Comparison of ENCODE assay signal across 8 mouse cellular contexts in the genomic region with DNA sequence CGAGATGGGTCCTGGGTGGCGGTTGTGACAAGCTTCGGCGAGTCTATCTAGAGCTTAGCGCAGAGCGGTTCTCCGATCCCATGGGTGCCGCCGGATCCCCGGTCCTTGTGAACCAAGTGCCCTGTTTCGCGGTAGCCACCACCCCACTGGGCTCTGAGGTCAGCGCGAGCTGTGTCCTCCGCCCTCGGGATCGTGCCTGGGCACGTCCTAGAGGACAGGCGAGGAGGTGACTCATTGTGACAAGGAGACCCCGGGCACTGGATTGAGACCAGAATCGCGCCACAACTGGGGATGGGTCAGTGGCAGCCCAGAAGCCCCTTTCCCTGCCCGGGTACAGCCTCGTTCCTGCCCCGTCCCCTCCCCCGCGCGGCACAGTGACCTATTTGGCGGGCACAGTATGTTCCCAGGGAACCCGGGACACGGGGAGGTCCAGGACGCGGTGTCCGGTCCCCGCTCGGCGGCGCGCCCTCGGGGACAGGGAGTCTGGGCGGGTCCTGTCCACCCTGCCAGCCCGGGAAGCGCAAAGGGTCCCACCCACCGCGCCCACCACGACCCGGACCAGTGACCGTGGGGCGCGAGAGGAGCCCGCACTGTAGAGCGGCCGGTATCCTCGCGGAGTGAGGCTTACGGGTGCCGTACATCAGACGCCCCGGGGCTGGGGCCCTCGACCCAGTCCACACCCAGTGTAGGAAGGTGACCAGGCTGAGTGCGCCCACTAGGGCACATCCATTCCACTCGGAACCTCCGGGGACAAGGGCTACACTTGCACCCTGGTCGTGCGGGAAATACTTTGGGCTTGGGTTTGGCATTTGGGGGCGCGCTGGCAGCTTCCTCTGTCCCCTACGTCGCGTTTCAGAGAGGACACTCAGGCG. TPM values are rescaled to one million over a fixed set of nuclear protein-coding genes. Genes with fewer than 3 reads are reported as not detected.
DNase-seq lines count a peak whose midpoint lies in the region; ATAC-seq lines count a peak whose summit lies in the region.

No protein-coding gene starts in this region.

- peak; percentile 36 for ATAC-seq in liver, embryonic 15.5 days (ENCODE audit: insufficient read depth)
- ATAC-seq in neural tube, embryonic 11.5 days (ENCODE audit: insufficient read depth, low FRiP score, low TSS enrichment), result peak; percentile 69

- H3K4me3 ChIP-seq in embryonic facial prominence, embryonic 10.5 days, result peak overlapping the region; percentile 60
- H3K4me3 ChIP-seq in liver, embryonic 15.5 days (replicated peaks), result peak overlapping the region; percentile 59
- H3K4me3 ChIP-seq in neural tube, embryonic 11.5 days (ENCODE audit: low read depth, low read length), result peak overlapping the region; percentile 39

- peaks cover 65% of the 10 kb centered on the region for H3K27me3 ChIP-seq in embryonic facial prominence, embryonic 10.5 days (replicated peaks; ENCODE audit: low read depth, poor library complexity, severe bottlenecking)
- H3K27me3 ChIP-seq in liver, embryonic 15.5 days, result peaks cover 53% of the 10 kb centered on the region
- peaks cover 16% of the 10 kb centered on the region for H3K27me3 ChIP-seq in neural tube, embryonic 11.5 days (ENCODE audit: control insufficient read depth, insufficient read depth, low read length)

- peak overlapping the region; percentile 39 for H3K9ac ChIP-seq in liver, embryonic 15.5 days
- peak overlapping the region; percentile 54 for H3K9ac ChIP-seq in neural tube, embryonic 11.5 days (ENCODE audit: low read length)

- H3K27ac ChIP-seq in embryonic facial prominence, embryonic 10.5 days (replicated peaks), result peak overlapping the region; percentile 65
- H3K27ac ChIP-seq in liver, embryonic 15.5 days (replicated peaks), result 0 out of 2 replicates have a peak overlapping the region, but pooled peaks have one; percentile 19
- no peak overlapping the region for H3K27ac ChIP-seq in neural tube, embryonic 11.5 days (ENCODE audit: low read depth, low read length)

- DNase-seq in 3T3-L1 (ENCODE audit: low read depth, low spot score), result peak; percentile 61
- DNase-seq in adrenal gland, adult 2 months, result peak; percentile 86
- DNase-seq in embryonic facial prominence, embryonic 10.5 days (ENCODE audit: low spot score), result peak; percentile 53
- peak; percentile 99 for DNase-seq in heart, adult 11 months
- DNase-seq in kidney, adult 11 months, result peak; percentile 54
- peak; percentile 31 for DNase-seq in neural tube, embryonic 11.5 days (ENCODE audit: low spot score)
- peak; percentile 80 for DNase-seq in testis, postnatal 10 days (ENCODE audit: low spot score)

- peaks cover 41% of the 10 kb centered on the region for H3K4me1 ChIP-seq in embryonic facial prominence, embryonic 10.5 days
- H3K4me1 ChIP-seq in liver, embryonic 15.5 days (replicated peaks), result peaks cover 27% of the 10 kb centered on the region
- peaks cover 14% of the 10 kb centered on the region for H3K4me1 ChIP-seq in neural tube, embryonic 11.5 days (ENCODE audit: control insufficient read depth, insufficient read depth, low read length)

- under 1% methylated on average over 71 of the region's 71 CpGs for WGBS in embryonic facial prominence, embryonic 10.5 days
- under 1% methylated on average over 70 of the region's 71 CpGs for WGBS in liver, embryonic 15.5 days (ENCODE audit: insufficient replicate concordance)
- WGBS in neural tube, embryonic 11.5 days, result under 1% methylated on average over 71 of the region's 71 CpGs

- H3K9me3 ChIP-seq in embryonic facial prominence, embryonic 10.5 days, result no peaks in the 10 kb centered on the region
- no peaks in the 10 kb centered on the region for H3K9me3 ChIP-seq in liver, embryonic 15.5 days (replicated peaks)
- no peaks in the 10 kb centered on the region for H3K9me3 ChIP-seq in neural tube, embryonic 11.5 days (ENCODE audit: control insufficient read depth, low read length)

- H3K36me3 ChIP-seq in embryonic facial prominence, embryonic 10.5 days (replicated peaks), result peaks cover 9% of the 10 kb centered on the region
- H3K36me3 ChIP-seq in liver, embryonic 15.5 days (replicated peaks), result no peaks in the 10 kb centered on the region
- no peaks in the 10 kb centered on the region for H3K36me3 ChIP-seq in neural tube, embryonic 11.5 days (ENCODE audit: control insufficient read depth, insufficient read depth, low read length)

- peak overlapping the region; percentile 83 for H3K4me2 ChIP-seq in liver, embryonic 15.5 days
- peak overlapping the region; percentile 72 for H3K4me2 ChIP-seq in neural tube, embryonic 11.5 days (ENCODE audit: low read depth)

RNA-seq across cellular contexts. Expression of gene Cdkn1a, which starts 3.8 kb away (rescaled TPM):
- 100 to 1,000 TPM in 1 of 2 experiments, 10 to 100 TPM in 1; 36.4 to 108 TPM for total RNA-seq in adrenal gland, adult 2 months (2021)
- polyA plus RNA-seq in adrenal gland, adult 2 months (2012; rRNA removed), result 32.2 and 33.7 TPM in 2 replicates
- polyA plus RNA-seq in embryonic facial prominence, embryonic 10.5 days (2016; fragmentation: Nextera tagmentation; extraction: Ambion mirVana), result 26.0 and 27.5 TPM in 2 replicates
- polyA plus RNA-seq in liver, embryonic 15.5 days (2015; fragmentation: Nextera tagmentation; extraction: Ambion mirVana), result 15.4 and 15.5 TPM in 2 replicates
- 35.0 and 45.3 TPM in 2 replicates for polyA plus RNA-seq in neural tube, embryonic 11.5 days (2014; fragmentation: Nextera tagmentation; extraction: Ambion mirVana)

RNA-seq across cellular contexts. Expression of gene Rab44, which starts 19.4 kb away (rescaled TPM):
- under 1 TPM; 0.14 to 0.62 TPM for total RNA-seq in adrenal gland, adult 2 months (2021)
- 0.30 and 0.31 TPM in 2 replicates for polyA plus RNA-seq in adrenal gland, adult 2 months (2012; rRNA removed)
- polyA plus RNA-seq in embryonic facial prominence, embryonic 10.5 days (2016; fragmentation: Nextera tagmentation; extraction: Ambion mirVana), result 0.09 and 0.21 TPM in 2 replicates
- polyA plus RNA-seq in liver, embryonic 15.5 days (2015; fragmentation: Nextera tagmentation; extraction: Ambion mirVana), result 7.8 and 10.0 TPM in 2 replicates
- polyA plus RNA-seq in neural tube, embryonic 11.5 days (2014; fragmentation: Nextera tagmentation; extraction: Ambion mirVana), result 0.39 and 0.44 TPM in 2 replicates

Comparison
In these comparisons a context has a peak if more than half of its experiments do, and no peak if none do; other contexts are left out.
1. DNase-seq: peak in every context shown above with its lines; median percentile 99 in heart, adult 11 months; 86 in adrenal gland, adult 2 months; 80 in testis, postnatal 10 days; 61 in 3T3-L1; 54 in kidney, adult 11 months; 53 in embryonic facial prominence, embryonic 10.5 days; 31 in neural tube, embryonic 11.5 days.